Mouse (Mus musculus) CH12.LX (cell line): ENCODE measurements around the gene Zfp276. TPM values are rescaled to one million over a fixed set of nuclear protein-coding genes. Genes with fewer than 3 reads are reported as not detected.

ENCODE experiments used
- DNase-seq: peaks from one replicate; pipeline ENCODE4 v3.0.0-alpha.2; 2013; ENCODE audit errors: extremely low read depth
- H3K27ac ChIP-seq: 2 replicates; pipeline ENCODE4 v1.5.1; 2012; ENCODE audit warnings: low read depth, mild to moderate bottlenecking, control low read depth, moderate library complexity; ENCODE audit not compliant: insufficient read depth
- H3K27me3 ChIP-seq: replicated peaks from 2 replicates; pipeline ENCODE3; 2012; ENCODE audit warnings: inconsistent platforms
- H3K36me3 ChIP-seq, 2 experiments: replicated peaks in 1 of 2; 2 replicates each; pipeline versions ENCODE3 to v1.6.1; 2012; ENCODE audit warnings: inconsistent platforms in 1 of 2, low read length in 1 of 2, mild to moderate bottlenecking in 1 of 2, mixed read lengths in 1 of 2, moderate library complexity in 1 of 2; ENCODE audit not compliant: control insufficient read depth in 1 of 2, insufficient read depth in 1 of 2
- H3K4me1 ChIP-seq, 2 experiments: 2 replicates each; pipeline ENCODE4 v1.6.1; 2012; ENCODE audit warnings: inconsistent platforms in 1 of 2, moderate library complexity in 1 of 2; ENCODE audit not compliant: insufficient read depth in 2 of 2, control insufficient read depth in 1 of 2
- H3K4me2 ChIP-seq: 2 replicates; pipeline ENCODE4 v1.6.1; 2012; ENCODE audit warnings: low read depth, mild to moderate bottlenecking, control low read depth; ENCODE audit not compliant: poor library complexity, insufficient read depth, severe bottlenecking
- H3K4me3 ChIP-seq, 3 experiments: fragments of 150-350 bp in 1 of 3; sonication (generic) in 1 of 3; replicated peaks in 1 of 3; 2 replicates each; pipeline versions ENCODE3 to v1.5.1; 2011 to 2012; ENCODE audit warnings: low read depth in 2 of 3, low read length in 2 of 3, mild to moderate bottlenecking in 2 of 3, moderate library complexity in 2 of 3, control low read depth in 1 of 3, improper control_type of control experiment in 1 of 3, inconsistent platforms in 1 of 3, mixed read lengths in 1 of 3; ENCODE audit not compliant: poor library complexity in 1 of 3
- H3K79me2 ChIP-seq: replicated peaks from 2 replicates; pipeline ENCODE4 v1.6.1; 2012; ENCODE audit warnings: mild to moderate bottlenecking, moderate library complexity; ENCODE audit not compliant: control insufficient read depth, poor library complexity, insufficient read depth, severe bottlenecking; ENCODE audit errors: extremely low read depth
- H3K9ac ChIP-seq: 2 replicates; pipeline ENCODE4 v1.6.1; 2012; ENCODE audit warnings: low read depth, mild to moderate bottlenecking, control low read depth, moderate library complexity; ENCODE audit not compliant: insufficient read depth
- H3K9me3 ChIP-seq: replicated peaks from 2 replicates; pipeline ENCODE3; 2012; ENCODE audit warnings: low read length, inconsistent platforms, mixed read lengths
- BHLHE40 ChIP-seq: IDR thresholded peaks from 2 replicates; pipeline ENCODE4 v1.6.1; 2011; ENCODE audit warnings: mild to moderate bottlenecking, low read depth, low read length, improper control_type of control experiment
- CHD1 ChIP-seq: IDR thresholded peaks from 2 replicates; pipeline ENCODE4 v1.6.1; 2012; ENCODE audit warnings: low read depth, low read length, improper control_type of control experiment, inconsistent platforms
- CHD2 ChIP-seq: IDR thresholded peaks from 2 replicates; pipeline ENCODE4 v1.6.1; 2011; ENCODE audit warnings: low read length, improper control_type of control experiment
- CTCF ChIP-seq, 2 experiments: IDR thresholded peaks in 1 of 2; conservative IDR thresholded peaks in 1 of 2; 2 replicates each; pipeline ENCODE4 v1.5.1; 2011 to 2012; ENCODE audit warnings: low read depth in 2 of 2, low read length in 2 of 2, improper control_type of control experiment in 1 of 2, inconsistent platforms in 1 of 2, mild to moderate bottlenecking in 1 of 2, moderate library complexity in 1 of 2
- E2F4 ChIP-seq: IDR thresholded peaks from 2 replicates; pipeline ENCODE4 v1.6.1; 2011; ENCODE audit warnings: low read depth, low read length, improper control_type of control experiment; ENCODE audit not compliant: insufficient replicate concordance
- ELF1 ChIP-seq: IDR thresholded peaks from 2 replicates; pipeline ENCODE4 v1.6.1; 2014; ENCODE audit warnings: low read depth, mild to moderate bottlenecking, inconsistent platforms, low read length, improper control_type of control experiment
- EP300 ChIP-seq: IDR thresholded peaks from 2 replicates; pipeline ENCODE4 v1.6.1; 2011; ENCODE audit warnings: low read length, improper control_type of control experiment
- ETS1 ChIP-seq: conservative IDR thresholded peaks from 2 replicates; pipeline ENCODE4 v1.6.1; 2012; ENCODE audit warnings: low read depth, mild to moderate bottlenecking, inconsistent platforms, low read length, improper control_type of control experiment, moderate library complexity
- GABPA ChIP-seq: IDR thresholded peaks from 2 replicates; pipeline ENCODE4 v1.6.1; 2012; ENCODE audit warnings: low read depth, low read length, improper control_type of control experiment, inconsistent platforms; ENCODE audit not compliant: insufficient replicate concordance
- HCFC1 ChIP-seq: IDR thresholded peaks from 2 replicates; pipeline ENCODE4 v1.6.1; 2012; ENCODE audit warnings: low read depth, mild to moderate bottlenecking, inconsistent platforms, low read length, improper control_type of control experiment
- IRF4 ChIP-seq: IDR thresholded peaks from 2 replicates; pipeline ENCODE4 v1.6.1; 2014; ENCODE audit warnings: low read depth, mild to moderate bottlenecking, inconsistent platforms, low read length, improper control_type of control experiment
- JUN ChIP-seq: IDR thresholded peaks from 2 replicates; pipeline ENCODE4 v1.6.1; 2011; ENCODE audit warnings: low read depth, mild to moderate bottlenecking, low read length, improper control_type of control experiment, moderate library complexity; ENCODE audit not compliant: insufficient read depth
- JUND ChIP-seq: conservative IDR thresholded peaks from 2 replicates; pipeline ENCODE4 v1.6.1; 2011; ENCODE audit warnings: low read depth, low read length, improper control_type of control experiment
- KAT2A ChIP-seq: IDR thresholded peaks from 2 replicates; pipeline ENCODE4 v1.6.1; 2012; ENCODE audit warnings: low read length, improper control_type of control experiment, inconsistent platforms; ENCODE audit not compliant: insufficient replicate concordance
- MAFK ChIP-seq: IDR thresholded peaks from 2 replicates; pipeline ENCODE4 v1.6.1; 2011; ENCODE audit warnings: low read length, improper control_type of control experiment; ENCODE audit not compliant: insufficient replicate concordance
- MAX ChIP-seq: IDR thresholded peaks from 2 replicates; pipeline ENCODE4 v1.6.1; 2011; ENCODE audit warnings: low read length, improper control_type of control experiment
- MAZ ChIP-seq: IDR thresholded peaks from 2 replicates; pipeline ENCODE4 v1.6.1; 2012; ENCODE audit warnings: low read depth, mild to moderate bottlenecking, inconsistent platforms, low read length, improper control_type of control experiment, moderate library complexity
- MEF2A ChIP-seq: IDR thresholded peaks from 2 replicates; pipeline ENCODE4 v1.6.1; 2014; ENCODE audit warnings: low read depth, mild to moderate bottlenecking, inconsistent platforms, low read length, improper control_type of control experiment, borderline replicate concordance
- MXI1 ChIP-seq: IDR thresholded peaks from 2 replicates; pipeline ENCODE4 v1.6.1; 2011; ENCODE audit warnings: mild to moderate bottlenecking, low read depth, low read length, improper control_type of control experiment
- MYC ChIP-seq: IDR thresholded peaks from 2 replicates; pipeline ENCODE4 v1.6.1; 2011; ENCODE audit warnings: low read depth, mild to moderate bottlenecking, improper control_type of control experiment, low read length
- NELFE ChIP-seq: IDR thresholded peaks from 2 replicates; pipeline ENCODE4 v1.6.1; 2011; ENCODE audit warnings: low read depth, low read length, improper control_type of control experiment
- NRF1 ChIP-seq: IDR thresholded peaks from 2 replicates; pipeline ENCODE4 v1.6.1; 2014; ENCODE audit warnings: low read depth, mild to moderate bottlenecking, inconsistent platforms, low read length, improper control_type of control experiment, moderate library complexity
- PAX5 ChIP-seq: IDR thresholded peaks from 2 replicates; pipeline ENCODE4 v1.6.1; 2012; ENCODE audit warnings: low read length, inconsistent platforms, mixed read lengths
- POLR2A ChIP-seq: IDR thresholded peaks from 2 replicates; pipeline ENCODE4 v1.6.1; 2011; ENCODE audit warnings: low read depth, mild to moderate bottlenecking, improper control_type of control experiment, low read length
- POLR2AphosphoS2 ChIP-seq: IDR thresholded peaks from 2 replicates; pipeline ENCODE4 v1.6.1; 2011; ENCODE audit warnings: low read depth, low read length, improper control_type of control experiment
- RAD21 ChIP-seq: IDR thresholded peaks from 2 replicates; pipeline ENCODE4 v1.6.1; 2011; ENCODE audit warnings: low read depth, mild to moderate bottlenecking, low read length, improper control_type of control experiment, moderate library complexity
- RCOR1 ChIP-seq: conservative IDR thresholded peaks from 2 replicates; pipeline ENCODE4 v1.6.1; 2012; ENCODE audit warnings: low read depth, mild to moderate bottlenecking, inconsistent platforms, low read length, improper control_type of control experiment
- SIN3A ChIP-seq: IDR thresholded peaks from 2 replicates; pipeline ENCODE4 v1.6.1; 2012; ENCODE audit warnings: low read length, improper control_type of control experiment, inconsistent platforms
- SMC3 ChIP-seq: IDR thresholded peaks from 2 replicates; pipeline ENCODE4 v1.6.1; 2011; ENCODE audit warnings: low read depth, low read length, improper control_type of control experiment
- TBP ChIP-seq: conservative IDR thresholded peaks from 2 replicates; pipeline ENCODE4 v1.6.1; 2011; ENCODE audit warnings: low read depth, low read length, improper control_type of control experiment
- TCF12 ChIP-seq: IDR thresholded peaks from 2 replicates; pipeline ENCODE4 v1.6.1; 2014; ENCODE audit warnings: low read depth, mild to moderate bottlenecking, inconsistent platforms, low read length, improper control_type of control experiment
- UBTF ChIP-seq: IDR thresholded peaks from 2 replicates; pipeline ENCODE4 v1.6.1; 2012; ENCODE audit warnings: low read depth, mild to moderate bottlenecking, inconsistent platforms, low read length, improper control_type of control experiment, moderate library complexity
- USF1 ChIP-seq: IDR thresholded peaks from 2 replicates; pipeline ENCODE4 v1.6.1; 2014; ENCODE audit warnings: low read depth, mild to moderate bottlenecking, inconsistent platforms, low read length, improper control_type of control experiment
- USF2 ChIP-seq: conservative IDR thresholded peaks from 2 replicates; pipeline ENCODE4 v1.6.1; 2011; ENCODE audit warnings: low read depth, low read length, improper control_type of control experiment
- ZC3H11A ChIP-seq: IDR thresholded peaks from 2 replicates; pipeline ENCODE4 v1.6.1; 2012; ENCODE audit warnings: low read depth, mild to moderate bottlenecking, inconsistent platforms, low read length, improper control_type of control experiment
- ZKSCAN1 ChIP-seq: IDR thresholded peaks from 2 replicates; pipeline ENCODE4 v1.6.1; 2012; ENCODE audit warnings: low read depth, inconsistent platforms, low read length, improper control_type of control experiment, borderline replicate concordance
- ZMIZ1 ChIP-seq: IDR thresholded peaks from 2 replicates; pipeline ENCODE4 v1.6.1; 2012; ENCODE audit warnings: low read depth, mild to moderate bottlenecking, inconsistent platforms, low read length, improper control_type of control experiment
- ZNF384 ChIP-seq: IDR thresholded peaks from 2 replicates; pipeline ENCODE4 v1.6.1; 2012; ENCODE audit warnings: low read depth, low read length, improper control_type of control experiment, inconsistent platforms
- dilution Hi-C: fragments of 300-500 bp; cut with MboI; formaldehyde crosslinking; loops from 2 replicates; pipeline ENCODE4 v1.14.3; 2020; ENCODE audit warnings: low sequenced_read_pairs; ENCODE audit not compliant: extremely low pct_unique_long_range_greater_than_20kb, extremely low pct_ligation_motif_present
- in situ Hi-C: fragments of 300-500 bp; cut with MboI; formaldehyde crosslinking; loops from 3 replicates; pipeline ENCODE4 v1.14.3; 2019; ENCODE audit warnings: low sequenced_read_pairs, low pct_ligation_motif_present, low pct_unique_long_range_greater_than_20kb, mixed read lengths
- polyA plus RNA-seq: library from polyadenylated mRNA; unstranded; fragments of >175 nt; gene quantifications from 2 replicates; pipeline ENCODE4 v1.2.1, GENCODE M21; 2012; ENCODE audit warnings: low read depth; ENCODE audit not compliant: insufficient read length
- total RNA-seq, 2 experiments: library from RNA; depleted of rRNA; stranded (reverse); fragments of 300-350 nt in 1 of 2; fragments of >200 nt in 1 of 2; gene quantifications; 2 replicates each; pipeline ENCODE4 v1.2.3; 2012 to 2014

Gene Zfp276
- total and polyA plus RNA-seq, 3 experiments = 5.5 to 10.2 (median 8.7) TPM

- H3K4me3 ChIP-seq = peak within 1 kb of the TSS; percentile 87 to 99 (median 96)
- TF ChIP-seq CHD2 (peak; percentile 99), JUND (no peak), EP300 (no peak), UBTF (no peak; the same call in 1 of the 2 replicates), NELFE (peak; percentile 86), NRF1 (0 out of 2 replicates have a peak, but pooled peaks have one; percentile 8), JUN (no peak), SIN3A (peak; percentile 97), POLR2A (peak; percentile 88), MAX (no peak), E2F4 (no peak), CTCF (conservative IDR thresholded peaks at IDR 0.05 in 1 of 2, IDR thresholded peaks at IDR 0.05 in 1 of 2; ENCODE audit: low read depth in 2 of 2, low read length in 2 of 2) (peak; percentile 32 to 78; a peak in 3 of 4 replicates), USF1 (no peak), MYC (no peak), USF2 (no peak), BHLHE40 (peak; percentile 73), ELF1 (peak; percentile 97), RAD21 (peak; percentile 44), ZMIZ1 (peak; percentile 82), PAX5 (no peak), ZKSCAN1 (no peak), IRF4 (peak; percentile 54), KAT2A (0 out of 2 replicates have a peak, but pooled peaks have one; percentile 64), MEF2A (peak; percentile 58; the same call in 1 of the 2 replicates), ETS1 (0 out of 2 replicates have a peak, but pooled peaks have one; percentile 6), SMC3 (peak; percentile 49), CHD1 (no peak), GABPA (no peak), HCFC1 (peak; percentile 80), ZC3H11A (no peak), RCOR1 (no peak), MAFK (no peak), ZNF384 (no peak), TCF12 (peak; percentile 83), MXI1 (peak; percentile 89), MAZ (peak; percentile 44; the same call in 1 of the 2 replicates), POLR2AphosphoS2 (no peak), TBP (no peak)
- H3K36me3 ChIP-seq = peaks cover 30 to 35% of the 10 kb centered on the region in 2 experiments
- H3K27ac ChIP-seq = no peak within 1 kb of the TSS
- H3K4me2 ChIP-seq = peak within 1 kb of the TSS; percentile 87
- peaks cover 16% of the 10 kb centered on the region for H3K79me2 ChIP-seq
- H3K9ac ChIP-seq = peak within 1 kb of the TSS; percentile 99
- H3K9me3 ChIP-seq = no peaks in the 10 kb centered on the region
- peaks cover 0 to 17% of the 10 kb centered on the region in 2 experiments; a peak in 2 of 4 replicates for H3K4me1 ChIP-seq
- peak; percentile 87 for DNase-seq
- H3K27me3 ChIP-seq = peaks cover 5% of the 10 kb centered on the region
- in situ Hi-C loops (no loop called here), dilution Hi-C loops (no loop called here)
These were observed 41.5 kb upstream of the Zfp276 start, which contains the start of the genes Chmp1a and Spata33 for GRCm38 (mm10) chr8:123212321-123213117. Gene Chmp1a, minus strand, starts transcription at chr8:123212763. Gene Spata33, plus strand, starts transcription at chr8:123212832.
